Mouse (Mus musculus) ES-E14 (cell line): ENCODE data around the gene Wt1. TPM values are rescaled to one million over a fixed set of nuclear protein-coding genes. Genes with fewer than 3 reads are reported as not detected.

Source experiments
- DNase-seq: peaks from one replicate; pipeline ENCODE4 v3.0.0-alpha.2; 2013; ENCODE audit warnings: low read depth, low spot score
- H3K27ac ChIP-seq: 2 replicates; pipeline ENCODE4 v1.5.1; 2012; ENCODE audit warnings: low read depth, mild to moderate bottlenecking, low read length, moderate library complexity, mixed read lengths; ENCODE audit not compliant: poor library complexity, insufficient read depth, severe bottlenecking
- H3K36me3 ChIP-seq: 2 replicates; pipeline ENCODE4 v1.6.1; 2012; ENCODE audit warnings: mild to moderate bottlenecking, low read length, moderate library complexity, mixed read lengths; ENCODE audit not compliant: control insufficient read depth, poor library complexity, insufficient read depth, severe bottlenecking
- H3K4me1 ChIP-seq, 2 experiments: fragments of 150-350 bp in 1 of 2; sonication (generic) in 1 of 2; 2 replicates each; pipeline ENCODE4 v1.6.1; 2012; ENCODE audit warnings: low read length in 2 of 2, mild to moderate bottlenecking in 1 of 2, mixed read lengths in 1 of 2; ENCODE audit not compliant: control insufficient read depth in 2 of 2, insufficient read depth in 2 of 2, poor library complexity in 1 of 2
- H3K4me3 ChIP-seq, 2 experiments: fragments of 150-350 bp in 1 of 2; sonication (generic) in 1 of 2; 2 replicates each; pipeline ENCODE4 v1.5.1; 2012; ENCODE audit warnings: low read length in 2 of 2, low read depth in 1 of 2, mild to moderate bottlenecking in 1 of 2, mixed read lengths in 1 of 2; ENCODE audit not compliant: insufficient read depth in 1 of 2, poor library complexity in 1 of 2, severe bottlenecking in 1 of 2
- H3K9ac ChIP-seq: 2 replicates; pipeline ENCODE4 v1.6.1; 2012; ENCODE audit warnings: low read depth, mild to moderate bottlenecking, low read length, mixed read lengths; ENCODE audit not compliant: poor library complexity, insufficient read depth, severe bottlenecking
- H3K9me3 ChIP-seq: fragments of 150-350 bp; sonication (generic); 2 replicates; pipeline ENCODE4 v1.6.1; 2012; ENCODE audit warnings: low read depth, mild to moderate bottlenecking, low read length; ENCODE audit not compliant: control insufficient read depth, insufficient read depth
- CHD2 ChIP-seq: IDR thresholded peaks from 2 replicates; pipeline ENCODE4 v1.6.1; 2014; ENCODE audit warnings: mild to moderate bottlenecking, low read depth, low read length, inconsistent platforms
- HCFC1 ChIP-seq: IDR thresholded peaks from 2 replicates; pipeline ENCODE4 v1.6.1; 2012; ENCODE audit warnings: low read length, inconsistent platforms, borderline replicate concordance; ENCODE audit not compliant: insufficient read depth
- MAFK ChIP-seq: IDR thresholded peaks from 2 replicates; pipeline ENCODE4 v1.6.1; 2014; ENCODE audit warnings: mild to moderate bottlenecking, low read depth, low read length, inconsistent platforms; ENCODE audit not compliant: insufficient read depth
- ZC3H11A ChIP-seq: IDR thresholded peaks from 2 replicates; pipeline ENCODE4 v1.6.1; 2012; ENCODE audit warnings: low read depth, mild to moderate bottlenecking, inconsistent platforms, low read length, borderline replicate concordance
- ZNF384 ChIP-seq: IDR thresholded peaks from 2 replicates; pipeline ENCODE4 v1.6.1; 2012; ENCODE audit warnings: low read depth, low read length, inconsistent platforms
- in situ Hi-C, 2 experiments: fragments of 600-800 bp; cut with MboI; formaldehyde crosslinking; loops; one replicate each; pipeline ENCODE4 v1.15.1; 2025; ENCODE audit warnings: low sequenced_read_pairs in 2 of 2, inconsistent platforms in 1 of 2; ENCODE audit not compliant: unreplicated experiment in 2 of 2
- total RNA-seq: library from RNA; depleted of rRNA; stranded (reverse); fragments of 300-350 nt; gene quantifications from 2 replicates; pipeline ENCODE4 v1.2.3, GENCODE M21; 2012

Wt1 gene
- total RNA-seq, 1 experiment = 5.2 TPM

GRCm38 (mm10) chr2:105126691-105127530 is 582 bp downstream of the Wt1 start:
- Histone ChIP-seq H3K36me3 (no peaks in the 10 kb centered on the region), H3K4me3 (peak overlapping the region; percentile 66 to 73), H3K4me1 (peaks cover 0 to 6% of the 10 kb centered on the region in 2 experiments; a peak in 1 of 4 replicates), H3K27ac (no peak overlapping the region), H3K9ac (peak overlapping the region; percentile 64), H3K9me3 (no peaks in the 10 kb centered on the region)
- DNase-seq = no peak
- in situ Hi-C loops = no loop called here
- no peak for TF ChIP-seq HCFC1
- no peak for TF ChIP-seq CHD2
- no peak for TF ChIP-seq MAFK
- TF ChIP-seq ZNF384 = no peak
- TF ChIP-seq ZC3H11A = no peak

- Histone ChIP-seq H3K4me3 (peak overlapping the region; percentile 66 to 73; a peak in 3 of 4 replicates), H3K27ac (no peak overlapping the region), H3K9ac (peak overlapping the region; percentile 64; the same call in 1 of the 2 replicates), H3K36me3 (no peaks in the 10 kb centered on the region), H3K4me1 (peaks cover 0 to 5% of the 10 kb centered on the region in 2 experiments; a peak in 3 of 4 replicates), H3K9me3 (no peaks in the 10 kb centered on the region)
- TF ChIP-seq ZNF384 (no peak), HCFC1 (peak; percentile 35; the same call in 1 of the 2 replicates)
- DNase-seq = no peak
- in situ Hi-C loops = no loop called here
Measured at GRCm38 (mm10) chr2:105127531-105128480, 1.5 kb downstream of the Wt1 start.

DNA sequence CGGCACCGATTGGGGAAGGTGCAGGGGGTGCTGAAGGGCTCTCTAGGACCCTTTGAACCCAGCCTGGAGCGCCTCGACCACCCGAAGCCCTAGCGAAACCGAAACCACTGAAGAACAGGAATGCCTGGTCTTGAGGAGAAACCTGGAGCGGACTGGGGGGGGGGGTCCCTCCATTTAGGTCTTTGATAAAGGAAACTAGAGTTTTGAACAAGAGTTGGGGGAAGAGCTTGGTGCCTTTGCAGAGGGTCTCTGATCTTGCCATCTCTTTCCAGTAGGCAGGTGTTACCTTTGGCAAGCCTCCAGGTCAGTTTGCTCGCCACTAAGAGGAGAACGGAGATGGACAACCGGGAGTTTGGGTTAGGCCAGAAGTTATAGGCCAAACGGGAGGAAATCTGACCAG is 2.2 kb downstream of the Wt1 start:
- H3K27ac ChIP-seq = no peak overlapping the region
- in situ Hi-C loops = no loop called here
- DNase-seq = no peak
- peaks cover 2 to 4% of the 10 kb centered on the region in 2 experiments; a peak in 3 of 4 replicates for H3K4me1 ChIP-seq
- no peaks in the 10 kb centered on the region for H3K36me3 ChIP-seq
- no peaks in the 10 kb centered on the region for H3K9me3 ChIP-seq
- no peak for TF ChIP-seq ZC3H11A
- TF ChIP-seq HCFC1 = no peak
- no peak for TF ChIP-seq CHD2
- TF ChIP-seq ZNF384 = no peak
- TF ChIP-seq MAFK = no peak
- H3K9ac ChIP-seq = no peak overlapping the region
- H3K4me3 ChIP-seq = no peak overlapping the region

DNA sequence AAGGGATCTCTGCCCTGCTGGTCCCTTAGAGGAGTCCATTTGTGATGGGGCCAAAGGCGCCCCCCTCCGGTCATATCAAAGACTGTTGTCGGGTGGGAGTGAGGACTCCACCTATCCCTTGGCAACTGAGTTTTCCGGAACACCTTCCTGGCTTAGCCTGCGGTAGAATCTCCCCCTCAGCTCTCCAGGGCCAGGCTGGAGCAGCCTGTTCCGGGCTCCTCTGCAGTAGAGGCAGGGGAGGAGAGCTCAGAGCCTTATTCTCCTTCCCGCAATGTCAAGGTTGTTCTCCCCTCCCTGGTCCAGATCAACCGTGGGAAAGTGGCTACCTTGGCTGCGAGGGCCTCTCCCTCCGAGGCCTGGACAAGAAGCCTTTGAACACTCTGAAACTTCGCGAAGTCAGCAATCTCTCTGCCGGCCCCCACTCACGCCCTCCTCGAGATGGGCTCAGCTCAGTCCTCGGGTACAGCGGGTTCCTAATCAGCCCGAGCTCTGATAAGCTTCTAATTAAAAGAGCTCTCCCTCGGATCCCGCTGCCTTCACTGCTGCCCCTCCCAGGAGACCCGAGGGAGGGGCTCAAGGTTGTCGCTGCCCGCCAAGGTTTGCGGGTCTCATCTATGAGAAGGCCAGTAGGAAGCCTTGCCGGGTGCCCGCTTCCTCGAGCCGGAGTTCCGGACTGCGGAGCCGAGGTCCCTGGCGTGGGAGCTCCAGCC is 4.2 kb downstream of the Wt1 start:
- DNase-seq = no peak
- Histone ChIP-seq H3K9me3 (no peaks in the 10 kb centered on the region), H3K27ac (no peak overlapping the region), H3K4me1 (peaks cover 2% of the 10 kb centered on the region in 2 experiments; a peak in 3 of 4 replicates), H3K9ac (peak overlapping the region; percentile 4; the same call in 1 of the 2 replicates), H3K4me3 (peak overlapping the region in 1 of 2 experiments; percentile 37; a peak in 2 of 4 replicates), H3K36me3 (no peaks in the 10 kb centered on the region)
- 0 out of 2 replicates have a peak, but pooled peaks have one; percentile 6 for TF ChIP-seq ZC3H11A
- TF ChIP-seq CHD2 = no peak
- TF ChIP-seq MAFK = peak; percentile 22; the same call in 1 of the 2 replicates
- in situ Hi-C loops = loop anchor here (5.0 kb wide), 2 partner anchors 537 to 542 kb away; partner anchors contain the start of gene Pax6 (in 1 of the 2)
